ENCODE assay signal across 16 mouse cellular contexts in the genomic region with DNA sequence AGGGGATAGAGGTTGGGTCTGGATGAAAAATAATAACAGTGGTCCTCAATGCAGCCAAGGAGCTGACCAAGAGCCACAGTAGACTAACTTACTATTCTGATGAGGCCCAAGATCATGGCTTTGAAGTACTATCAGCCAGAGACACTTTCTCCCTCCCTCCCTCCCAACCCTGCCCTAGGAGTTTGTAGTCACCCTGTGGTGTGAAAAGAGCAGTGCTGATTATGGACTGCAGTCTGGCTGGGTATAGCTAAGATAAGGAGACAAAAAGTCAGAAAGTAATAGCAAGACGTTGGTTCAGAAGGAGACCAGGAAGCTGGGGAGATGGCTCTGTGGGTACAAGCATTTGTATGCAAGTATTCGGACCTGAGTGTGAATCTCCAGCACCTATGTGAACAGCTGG.
"Had no signal": no experiment of that assay in that cellular context is flagged by ENCODE, and none has a peak within 500 bp of the region (broad histone marks: within the 10 kb centered on the region; RNA-seq: fewer than 3 reads in every experiment).

No protein-coding gene starts in this region.

- DNase-seq: kidney, adult 18-20 months; kidney, adult 9 months; kidney, postnatal 14 days; kidney, postnatal 4 days; lung, adult 18-20 months; lung, postnatal 10 days; lung, postnatal 36 days; thymus, adult 2 months; thymus, postnatal 14 days; thymus, postnatal 4 days had no signal

- ATAC-seq: inflammation-experienced regulatory T-cells, adult 6 months; intestine, embryonic 16.5 days; midbrain, embryonic 13.5 days; midbrain, embryonic 16.5 days had no signal

- H3K27ac ChIP-seq: lung, embryonic 15.5 days; midbrain, embryonic 10.5 days; midbrain, embryonic 13.5 days had no signal

- H3K4me3 ChIP-seq: lung, embryonic 15.5 days; midbrain, embryonic 10.5 days; midbrain, embryonic 13.5 days had no signal

- H3K4me2 ChIP-seq: lung, embryonic 15.5 days; midbrain, embryonic 13.5 days had no signal

- H3K4me1 ChIP-seq: lung, embryonic 15.5 days; midbrain, embryonic 10.5 days; midbrain, embryonic 13.5 days had no signal

- H3K9me3 ChIP-seq: lung, embryonic 15.5 days; midbrain, embryonic 10.5 days; midbrain, embryonic 13.5 days had no signal

- H3K9ac ChIP-seq: lung, embryonic 15.5 days; midbrain, embryonic 13.5 days had no signal

- H3K27me3 ChIP-seq: lung, embryonic 15.5 days; midbrain, embryonic 13.5 days had no signal
